Mouse (Mus musculus): Measurements from ENCODE around the gene Setd1a. TPM values are rescaled to one million over a fixed set of nuclear protein-coding genes. Genes with fewer than 3 reads are reported as not detected.

Setd1a gene
- polyA plus RNA-seq, 1 experiment = 20.9 TPM

DNA sequence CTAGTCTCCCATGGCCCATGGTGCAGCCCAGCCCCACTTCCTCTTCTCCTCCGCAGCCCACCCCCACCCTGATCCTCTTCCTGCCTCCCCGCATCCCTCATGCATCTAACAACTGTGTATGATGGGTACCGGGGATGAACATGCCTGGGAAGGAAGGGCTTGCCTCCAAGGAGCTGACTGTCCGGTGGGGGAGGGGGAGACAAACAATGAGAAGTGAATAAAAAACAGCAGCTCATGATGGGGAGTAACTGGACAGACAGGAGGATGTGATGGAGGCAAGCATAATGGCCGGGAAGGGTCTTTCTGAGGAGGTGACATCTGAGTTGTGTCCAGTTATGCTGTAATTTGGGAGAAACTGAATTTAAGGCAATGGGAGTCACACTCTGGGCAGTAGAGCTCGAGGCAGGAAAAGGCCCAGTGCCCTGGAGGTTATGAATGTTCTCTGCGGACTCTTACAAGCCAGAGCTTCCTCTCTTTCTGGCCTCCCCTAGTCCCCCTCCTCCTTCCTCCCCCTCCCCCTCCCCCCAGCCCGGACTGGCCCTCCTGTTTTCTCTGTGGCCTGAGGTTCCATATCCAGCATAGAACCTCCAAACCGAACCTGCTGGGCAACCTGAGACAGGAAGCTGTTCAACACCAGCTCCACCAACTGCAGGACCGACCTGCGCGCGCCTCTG, 44.5 kb downstream of the Setd1a start:
- H3K79me3 ChIP-seq (ENCODE audit: low read depth) = no peaks in the 10 kb centered on the region
- no peaks in the 10 kb centered on the region for H3K79me2 ChIP-seq (ENCODE audit: control insufficient read depth, insufficient read depth)
- H3K36me3 ChIP-seq (ENCODE audit: control insufficient read depth, insufficient read depth) = no peaks in the 10 kb centered on the region
- H3K27me3 ChIP-seq (ENCODE audit: control insufficient read depth, insufficient read depth, insufficient read length) = peaks cover 26% of the 10 kb centered on the region
- H3K4me3 ChIP-seq (ENCODE audit: insufficient read depth, poor library complexity, severe bottlenecking) = no peak overlapping the region
- no peak overlapping the region for H3ac ChIP-seq (ENCODE audit: control insufficient read depth, insufficient read length, low read depth)
- no peak for TF ChIP-seq MYOG (IDR thresholded peaks at IDR 0.05; ENCODE audit: control insufficient read depth, extremely low read depth, insufficient read length)
- TF ChIP-seq MYOD1 (IDR thresholded peaks at IDR 0.05; ENCODE audit: control insufficient read depth, insufficient read length, low read depth) = no peak
- no peak for TF ChIP-seq CEBPB (IDR thresholded peaks at IDR 0.05; ENCODE audit: low read depth)
- no peak for TF ChIP-seq MAX (IDR thresholded peaks at IDR 0.05)
- no peak for TF ChIP-seq FOSL1 (IDR thresholded peaks at IDR 0.05; ENCODE audit: insufficient read depth, low read length, poor library complexity, severe bottlenecking)

DNA sequence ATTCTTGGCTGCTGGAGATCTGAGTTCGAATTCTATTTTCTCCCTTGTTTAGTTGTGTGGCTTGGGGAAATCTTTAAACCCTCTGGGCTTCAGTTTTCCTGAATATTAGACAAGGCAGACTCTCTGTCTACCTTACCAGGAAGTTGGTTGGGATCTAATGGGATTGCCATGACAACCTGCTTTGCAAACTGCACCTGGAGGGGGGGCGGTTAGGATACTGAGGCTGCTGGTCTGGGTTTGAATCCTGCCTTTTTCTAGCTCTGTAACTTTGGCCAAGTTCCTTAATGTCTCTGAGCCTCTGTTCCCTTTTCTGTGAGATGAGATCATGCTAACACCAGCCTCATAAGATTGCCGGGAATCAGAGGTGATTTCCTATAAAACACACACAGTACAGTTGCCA, 46.0 kb downstream of the Setd1a start:
- TF ChIP-seq MYOG (IDR thresholded peaks at IDR 0.05; ENCODE audit: control insufficient read depth, extremely low read depth, insufficient read length) (no peak), MAX (IDR thresholded peaks at IDR 0.05) (no peak), MYOD1 (IDR thresholded peaks at IDR 0.05; ENCODE audit: control insufficient read depth, insufficient read length, low read depth) (no peak), CEBPB (IDR thresholded peaks at IDR 0.05; ENCODE audit: low read depth) (no peak), FOSL1 (IDR thresholded peaks at IDR 0.05; ENCODE audit: insufficient read depth, low read length, poor library complexity, severe bottlenecking) (no peak), CTCF (IDR thresholded peaks at IDR 0.05; ENCODE audit: control insufficient read depth, insufficient read depth, insufficient read length) (no peak), USF1 (IDR thresholded peaks at IDR 0.05; ENCODE audit: low read depth) (no peak)
- Histone ChIP-seq H3K36me3 (ENCODE audit: control insufficient read depth, insufficient read depth) (no peaks in the 10 kb centered on the region), H3K79me2 (ENCODE audit: control insufficient read depth, insufficient read depth) (no peaks in the 10 kb centered on the region), H3ac (ENCODE audit: control insufficient read depth, insufficient read length, low read depth) (no peak overlapping the region), H3K79me3 (ENCODE audit: low read depth) (no peaks in the 10 kb centered on the region), H3K27me3 (ENCODE audit: control insufficient read depth, insufficient read depth, insufficient read length) (peaks cover 32% of the 10 kb centered on the region), H3K4me3 (ENCODE audit: insufficient read depth, poor library complexity, severe bottlenecking) (no peak overlapping the region)

DNA sequence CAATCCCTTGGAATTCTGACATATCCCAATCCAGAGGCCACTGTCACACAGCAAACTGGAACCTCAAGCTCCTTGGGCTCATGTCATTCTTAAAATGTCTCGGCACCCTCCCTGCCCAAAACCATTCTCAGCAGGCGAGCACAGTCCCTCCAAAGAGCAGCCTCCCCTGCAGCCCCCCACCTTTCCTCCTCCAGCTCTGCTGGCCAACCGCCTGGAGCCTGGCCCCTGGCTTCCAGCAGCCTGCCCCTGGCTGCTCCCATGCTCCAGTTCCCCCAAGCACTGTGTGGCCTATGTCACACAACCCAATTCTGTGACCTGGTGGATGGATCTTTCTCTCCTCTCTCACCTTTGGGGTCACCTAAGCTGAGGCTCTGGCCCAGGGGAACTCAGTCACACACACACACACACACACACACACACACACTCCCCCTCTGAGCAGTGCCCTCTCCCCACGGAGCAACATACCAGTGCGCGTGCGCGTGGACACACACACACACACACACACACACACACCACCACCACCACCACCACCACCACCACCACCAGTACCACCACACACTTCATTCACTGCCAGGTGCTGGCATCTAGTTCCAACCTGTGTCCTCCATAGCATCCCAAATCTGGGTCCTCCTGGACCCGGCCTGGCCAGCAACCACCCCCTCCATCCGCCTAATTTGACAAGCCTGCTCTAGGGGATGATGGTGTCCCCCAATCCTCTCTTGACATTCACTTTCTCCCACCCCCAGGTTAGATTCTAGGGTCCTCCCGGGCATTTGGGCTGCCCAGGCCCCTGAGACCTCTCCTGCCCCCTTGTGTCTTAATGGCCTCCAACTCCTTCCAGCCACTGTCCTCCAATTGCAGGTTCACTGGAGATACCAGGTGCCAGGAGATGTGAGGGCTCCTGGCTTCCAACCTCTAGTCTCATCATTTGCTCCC, 47.0 kb downstream of the Setd1a start:
- Histone ChIP-seq H3K27me3 (ENCODE audit: control insufficient read depth, insufficient read depth, insufficient read length) (peaks cover 32% of the 10 kb centered on the region), H3K4me3 (ENCODE audit: insufficient read depth, poor library complexity, severe bottlenecking) (no peak overlapping the region), H3ac (ENCODE audit: control insufficient read depth, insufficient read length, low read depth) (no peak overlapping the region), H3K36me3 (ENCODE audit: control insufficient read depth, insufficient read depth) (no peaks in the 10 kb centered on the region), H3K79me2 (ENCODE audit: control insufficient read depth, insufficient read depth) (no peaks in the 10 kb centered on the region), H3K79me3 (ENCODE audit: low read depth) (no peaks in the 10 kb centered on the region)
- TF ChIP-seq CEBPB (IDR thresholded peaks at IDR 0.05; ENCODE audit: low read depth) (no peak), MAX (IDR thresholded peaks at IDR 0.05) (no peak), CTCF (IDR thresholded peaks at IDR 0.05; ENCODE audit: control insufficient read depth, insufficient read depth, insufficient read length) (no peak)

DNA sequence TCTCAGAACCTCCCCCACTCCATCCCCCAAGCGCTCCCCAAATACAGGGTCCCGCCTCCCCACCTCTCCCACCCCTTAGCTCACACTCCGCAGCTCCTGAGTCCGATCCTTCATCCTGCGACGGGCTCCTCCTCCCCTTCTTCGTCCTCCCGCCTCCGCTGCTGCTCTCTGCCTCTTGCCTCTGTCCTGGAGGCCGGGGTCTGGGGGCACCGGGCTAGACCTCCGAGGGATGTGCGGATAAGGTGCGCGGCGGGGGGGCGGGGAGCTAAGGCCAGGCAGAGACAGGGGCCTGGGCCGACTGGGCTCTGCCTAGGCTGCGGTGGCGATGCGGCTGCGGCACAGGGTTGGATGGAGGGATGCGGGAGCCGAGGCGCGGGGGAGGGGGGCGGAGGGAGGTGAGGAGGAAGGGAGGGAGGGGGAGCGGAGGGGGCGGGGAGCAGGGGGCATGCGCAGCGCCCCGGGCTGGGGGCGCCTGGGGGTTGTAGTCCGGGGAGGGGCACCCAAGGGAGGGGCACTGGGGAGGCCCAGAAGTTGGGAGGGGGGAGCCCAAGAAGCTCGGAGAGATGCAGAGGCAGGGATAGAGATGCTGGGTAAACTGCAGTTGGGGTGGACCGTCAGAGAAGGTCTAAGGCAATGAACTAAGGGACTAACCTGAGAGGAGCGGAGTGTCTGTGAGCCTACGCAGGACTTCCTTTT, 47.9 kb downstream of the Setd1a start, which contains the start of the genes Stx4a and Stx1b:
Stx4a (plus strand) TSS at position 119 of the 696 bp plus-strand sequence.
Stx1b (minus strand) TSS at position 374 of the 696 bp plus-strand sequence.
- Histone ChIP-seq H3K4me3 (ENCODE audit: insufficient read depth, poor library complexity, severe bottlenecking) (no peak within 1 kb of the TSS), H3K79me2 (ENCODE audit: control insufficient read depth, insufficient read depth) (no peaks in the 10 kb centered on the region), H3K27me3 (ENCODE audit: control insufficient read depth, insufficient read depth, insufficient read length) (peaks cover 32% of the 10 kb centered on the region), H3ac (ENCODE audit: control insufficient read depth, insufficient read length, low read depth) (no peak within 1 kb of the TSS), H3K36me3 (ENCODE audit: control insufficient read depth, insufficient read depth) (no peaks in the 10 kb centered on the region), H3K79me3 (ENCODE audit: low read depth) (no peaks in the 10 kb centered on the region)
- TF ChIP-seq CTCF (IDR thresholded peaks at IDR 0.05; ENCODE audit: control insufficient read depth, insufficient read depth, insufficient read length) (no peak), CEBPB (IDR thresholded peaks at IDR 0.05; ENCODE audit: low read depth) (no peak), USF1 (IDR thresholded peaks at IDR 0.05; ENCODE audit: low read depth) (no peak), MAX (IDR thresholded peaks at IDR 0.05) (no peak), FOSL1 (IDR thresholded peaks at IDR 0.05; ENCODE audit: insufficient read depth, low read length, poor library complexity, severe bottlenecking) (no peak), MYOG (IDR thresholded peaks at IDR 0.05; ENCODE audit: control insufficient read depth, extremely low read depth, insufficient read length) (no peak), MYOD1 (IDR thresholded peaks at IDR 0.05; ENCODE audit: control insufficient read depth, insufficient read length, low read depth) (no peak)

DNA sequence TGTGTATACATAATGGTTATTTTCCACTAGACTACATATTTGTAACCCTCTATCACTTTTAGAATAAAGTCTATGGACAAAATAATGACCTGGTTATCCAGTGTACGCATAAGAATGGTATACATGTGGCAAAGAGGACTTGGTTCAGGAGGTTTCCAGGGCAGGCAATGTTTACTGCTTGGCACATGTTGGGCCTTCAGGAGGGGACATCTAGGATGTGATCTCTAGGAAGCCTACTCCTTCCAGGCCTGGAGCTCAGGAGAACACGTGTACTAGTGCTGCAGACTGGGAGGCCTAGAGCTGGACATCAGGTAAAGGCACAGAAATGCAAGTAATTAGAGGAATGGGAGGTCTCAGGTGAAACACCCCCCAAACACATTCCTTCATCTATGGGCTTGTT, 59.1 kb downstream of the Setd1a start:
- H3ac ChIP-seq (ENCODE audit: control insufficient read depth, insufficient read length, low read depth) = no peak overlapping the region

More for the DNA sequence above, 59.1 kb downstream of the Setd1a start:
- Histone ChIP-seq H3K36me3 (ENCODE audit: control insufficient read depth, insufficient read depth) (no peaks in the 10 kb centered on the region), H3K79me2 (ENCODE audit: control insufficient read depth, insufficient read depth) (no peaks in the 10 kb centered on the region), H3K79me3 (ENCODE audit: low read depth) (no peaks in the 10 kb centered on the region), H3K27me3 (ENCODE audit: control insufficient read depth, insufficient read depth, insufficient read length) (no peaks in the 10 kb centered on the region), H3K4me3 (ENCODE audit: insufficient read depth, poor library complexity, severe bottlenecking) (no peak overlapping the region)
- TF ChIP-seq MAX (IDR thresholded peaks at IDR 0.05) = no peak
- TF ChIP-seq MYOD1 (IDR thresholded peaks at IDR 0.05; ENCODE audit: control insufficient read depth, insufficient read length, low read depth) = no peak
- no peak for TF ChIP-seq CTCF (IDR thresholded peaks at IDR 0.05; ENCODE audit: control insufficient read depth, insufficient read depth, insufficient read length)
- no peak for TF ChIP-seq FOSL1 (IDR thresholded peaks at IDR 0.05; ENCODE audit: insufficient read depth, low read length, poor library complexity, severe bottlenecking)
- TF ChIP-seq CEBPB (IDR thresholded peaks at IDR 0.05; ENCODE audit: low read depth) = no peak
- TF ChIP-seq MYOG (IDR thresholded peaks at IDR 0.05; ENCODE audit: control insufficient read depth, extremely low read depth, insufficient read length) = no peak
- no peak for TF ChIP-seq USF1 (IDR thresholded peaks at IDR 0.05; ENCODE audit: low read depth)
